Mouse (Mus musculus): ENCODE results near the gene Ypel1. TPM values are rescaled to one million over a fixed set of nuclear protein-coding genes. Genes with fewer than 3 reads are reported as not detected.
A peak's percentile ranks its signal among the peaks of the same experiment; 100 is the strongest.

Gene Ypel1
- polyA plus RNA-seq (2015; fragmentation: Nextera tagmentation; extraction: Ambion mirVana): 13.7 and 17.1 TPM in 2 replicates

- H3K27me3 ChIP-seq (replicated peaks): no peaks in the 10 kb centered on the region
- peak; percentile 97 for ATAC-seq
- H3K4me1 ChIP-seq (replicated peaks): no peaks in the 10 kb centered on the region
- H3K27ac ChIP-seq: peak within 1 kb of the TSS; percentile 89
- H3K9ac ChIP-seq: peak within 1 kb of the TSS; percentile 74
- peak within 1 kb of the TSS; percentile 84 for H3K4me3 ChIP-seq (replicated peaks)
- H3K9me3 ChIP-seq: no peaks in the 10 kb centered on the region
- H3K36me3 ChIP-seq: no peaks in the 10 kb centered on the region
- peak within 1 kb of the TSS; percentile 86 for H3K4me2 ChIP-seq (replicated peaks)
- under 1% methylated on average over 56 of the region's 76 CpGs for WGBS
Measured at GRCm38 (mm10) chr16:17069511-17070443, at the start of gene Ypel1. Gene Ypel1 (plus strand): TSS chr16:17069696.

DNA sequence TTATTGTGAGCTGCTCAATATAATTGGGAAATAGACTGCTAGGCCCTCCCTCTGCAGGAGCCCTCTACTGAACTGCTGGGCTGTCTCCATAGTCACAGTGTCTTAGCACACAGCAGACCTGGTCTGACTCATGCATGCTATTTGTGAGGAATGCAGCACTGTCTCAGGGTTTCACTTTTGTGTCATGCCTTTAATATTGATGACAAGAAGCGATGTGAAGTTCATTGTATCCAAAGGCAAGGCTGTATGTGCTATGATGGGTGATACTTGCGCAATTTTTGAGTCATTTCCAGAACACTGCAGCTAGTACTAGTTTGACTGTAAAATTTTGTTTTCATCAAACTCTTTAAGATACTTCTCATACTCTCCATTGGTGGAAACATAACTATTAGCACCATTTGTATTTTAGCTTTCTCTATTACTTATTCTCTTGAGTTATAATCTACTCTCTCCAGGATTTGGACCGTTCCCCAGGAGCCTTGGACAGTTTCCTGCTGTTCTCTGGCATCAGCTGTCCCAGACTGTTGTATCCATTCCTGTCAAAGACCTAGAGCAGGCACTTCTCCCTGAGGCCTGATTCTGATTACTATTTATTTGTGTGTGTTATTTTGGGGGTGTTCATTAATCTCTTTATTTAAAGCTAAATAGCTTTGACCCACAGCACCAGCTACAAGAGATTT lies 44.9 kb upstream of the Ypel1 start:
- ATAC-seq: no peak
- Histone ChIP-seq H3K27me3 (replicated peaks) (no peaks in the 10 kb centered on the region), H3K9ac (no peak overlapping the region), H3K9me3 (no peaks in the 10 kb centered on the region), H3K4me3 (replicated peaks) (no peak overlapping the region), H3K4me1 (replicated peaks) (no peaks in the 10 kb centered on the region), H3K4me2 (replicated peaks) (no peak overlapping the region), H3K27ac (no peak overlapping the region), H3K36me3 (peaks cover 11% of the 10 kb centered on the region; the same call in 1 of the 2 replicates)
- 82% methylated on average over 3 of the region's 3 CpGs for WGBS

DNA sequence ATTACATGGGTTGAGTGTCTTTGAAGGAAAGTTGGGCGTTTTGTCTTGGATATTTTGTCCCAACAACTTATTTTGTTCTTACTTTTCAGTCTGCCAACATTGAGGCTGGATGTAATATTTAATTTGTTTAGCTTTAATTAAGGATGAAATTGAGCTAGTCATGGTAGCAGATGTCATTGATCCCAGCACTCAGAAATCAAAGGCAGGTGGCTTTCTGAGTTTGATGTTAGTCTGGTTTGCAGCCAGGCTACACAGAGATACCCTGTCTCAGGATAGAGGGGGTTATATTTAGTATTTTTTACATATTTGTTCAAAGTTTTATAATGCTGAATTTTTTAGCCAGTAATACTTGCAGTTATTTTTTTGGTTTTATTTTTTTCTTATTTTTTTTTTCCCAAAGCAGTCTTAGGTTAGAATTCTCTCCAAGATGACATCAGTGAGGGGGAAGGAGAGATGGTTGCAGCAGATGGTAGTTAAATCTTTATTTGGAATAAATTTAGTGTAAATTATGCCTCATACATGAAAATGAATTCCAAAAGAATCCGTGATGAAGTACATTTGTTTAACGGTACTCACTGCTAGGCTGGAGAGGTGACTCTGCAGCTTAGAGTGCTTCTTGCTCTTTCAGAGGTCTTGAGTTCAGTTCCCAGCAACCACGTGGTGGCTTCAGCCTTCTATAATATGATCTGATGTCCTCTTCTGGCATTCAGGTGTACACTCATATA lies 39.4 kb upstream of the Ypel1 start:
- no peak for ATAC-seq
- Histone ChIP-seq H3K4me1 (replicated peaks) (no peaks in the 10 kb centered on the region), H3K9me3 (no peaks in the 10 kb centered on the region), H3K4me2 (replicated peaks) (no peak overlapping the region), H3K27me3 (replicated peaks) (no peaks in the 10 kb centered on the region), H3K9ac (no peak overlapping the region), H3K36me3 (no peaks in the 10 kb centered on the region), H3K4me3 (replicated peaks) (no peak overlapping the region), H3K27ac (no peak overlapping the region)
- WGBS: 91% methylated on average over 4 of the region's 4 CpGs

DNA sequence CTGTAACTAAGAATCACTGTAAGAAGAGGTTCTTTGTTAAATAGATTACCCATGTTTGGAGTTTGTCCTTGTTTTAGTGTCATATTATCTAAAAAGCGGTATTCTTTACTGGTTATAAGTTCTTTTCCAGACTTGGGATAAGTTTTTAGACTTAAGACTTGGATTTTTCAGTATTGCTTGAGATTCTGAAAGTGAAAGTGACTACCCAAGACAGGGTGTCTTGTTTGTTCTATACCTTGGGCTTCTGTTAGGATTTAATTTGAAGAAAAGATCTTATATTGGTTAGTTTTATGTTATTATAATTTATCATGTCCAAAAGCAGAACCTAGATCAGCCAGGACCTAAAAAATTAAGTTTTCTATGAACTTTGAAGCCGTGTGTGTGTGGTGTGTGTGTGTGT lies 35.7 kb upstream of the Ypel1 start:
- Histone ChIP-seq H3K27me3 (replicated peaks) (no peaks in the 10 kb centered on the region), H3K4me2 (replicated peaks) (no peak overlapping the region), H3K36me3 (peaks cover 9% of the 10 kb centered on the region; the same call in 1 of the 2 replicates), H3K9me3 (no peaks in the 10 kb centered on the region), H3K4me1 (replicated peaks) (no peaks in the 10 kb centered on the region), H3K4me3 (replicated peaks) (no peak overlapping the region), H3K27ac (no peak overlapping the region), H3K9ac (no peak overlapping the region)
- no peak for ATAC-seq
- WGBS: 97% methylated on average over 2 of the region's 2 CpGs

DNA sequence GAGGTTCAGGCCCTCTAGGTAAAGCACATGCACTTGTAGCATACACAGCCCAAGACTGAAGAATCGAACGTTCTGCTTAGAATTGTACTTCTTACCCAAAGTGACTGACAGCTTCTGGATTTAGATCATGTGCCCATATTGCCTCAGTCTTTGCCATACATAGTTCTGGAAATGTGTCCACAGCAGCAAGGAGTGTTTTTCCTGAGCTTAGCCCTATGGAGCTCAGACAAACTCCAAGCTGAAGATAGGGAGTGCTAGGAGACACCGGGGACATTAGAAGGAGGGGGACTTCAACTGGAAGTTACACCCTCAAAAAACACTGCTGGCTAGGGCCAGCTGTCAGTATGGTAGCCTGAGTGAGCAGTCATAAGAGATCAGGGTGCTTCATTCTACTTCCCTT lies 28.8 kb upstream of the Ypel1 start:
- Histone ChIP-seq H3K36me3 (peaks cover 28% of the 10 kb centered on the region; the same call in 1 of the 2 replicates), H3K9me3 (no peaks in the 10 kb centered on the region), H3K27me3 (replicated peaks) (no peaks in the 10 kb centered on the region), H3K9ac (no peak overlapping the region), H3K4me2 (replicated peaks) (no peak overlapping the region), H3K4me3 (replicated peaks) (no peak overlapping the region), H3K27ac (no peak overlapping the region), H3K4me1 (replicated peaks) (no peaks in the 10 kb centered on the region)
- 93% methylated on average over 3 of the region's 3 CpGs for whole genome bisulfite sequencing
- ATAC-seq: no peak

GRCm38 (mm10) chr16:17041417-17041816 lies 28.1 kb upstream of the Ypel1 start:
- no peak for ATAC-seq

DNA sequence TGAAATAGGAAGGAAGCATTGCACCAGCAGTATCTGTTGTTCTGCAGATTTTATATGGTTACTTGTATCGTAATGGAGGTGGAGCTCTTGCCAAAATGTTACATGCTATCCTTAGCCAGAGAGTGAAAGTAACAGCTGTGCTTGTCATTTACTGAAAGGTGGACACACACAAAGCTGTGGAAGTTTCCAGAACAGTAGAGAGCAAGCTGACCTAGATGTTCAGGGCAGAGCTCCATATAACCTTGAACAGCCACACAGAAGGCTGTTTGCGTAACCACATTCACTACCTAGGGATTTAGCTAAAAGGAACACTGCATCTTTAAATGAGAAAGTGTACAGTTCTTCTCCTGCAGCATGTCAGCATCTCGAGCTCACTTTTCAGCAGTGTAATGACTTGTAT lies 25.2 kb upstream of the Ypel1 start:
- no peak for ATAC-seq
- Histone ChIP-seq H3K36me3 (peaks cover 36% of the 10 kb centered on the region), H3K27ac (no peak overlapping the region), H3K4me2 (replicated peaks) (no peak overlapping the region), H3K4me3 (replicated peaks) (no peak overlapping the region), H3K27me3 (replicated peaks) (no peaks in the 10 kb centered on the region), H3K9me3 (no peaks in the 10 kb centered on the region), H3K9ac (no peak overlapping the region), H3K4me1 (replicated peaks) (no peaks in the 10 kb centered on the region)
- whole genome bisulfite sequencing: 85% methylated on average over 3 of the region's 3 CpGs

More at GRCm38 (mm10) chr16:17041417-17041816, 28.1 kb upstream of the Ypel1 start:
- Histone ChIP-seq H3K9ac (no peak overlapping the region), H3K9me3 (no peaks in the 10 kb centered on the region), H3K36me3 (peaks cover 30% of the 10 kb centered on the region; the same call in 1 of the 2 replicates), H3K27me3 (replicated peaks) (no peaks in the 10 kb centered on the region), H3K4me3 (replicated peaks) (no peak overlapping the region), H3K27ac (no peak overlapping the region), H3K4me1 (replicated peaks) (no peaks in the 10 kb centered on the region), H3K4me2 (replicated peaks) (no peak overlapping the region)
- 94% methylated on average over 1 of the region's 1 CpGs for WGBS

DNA sequence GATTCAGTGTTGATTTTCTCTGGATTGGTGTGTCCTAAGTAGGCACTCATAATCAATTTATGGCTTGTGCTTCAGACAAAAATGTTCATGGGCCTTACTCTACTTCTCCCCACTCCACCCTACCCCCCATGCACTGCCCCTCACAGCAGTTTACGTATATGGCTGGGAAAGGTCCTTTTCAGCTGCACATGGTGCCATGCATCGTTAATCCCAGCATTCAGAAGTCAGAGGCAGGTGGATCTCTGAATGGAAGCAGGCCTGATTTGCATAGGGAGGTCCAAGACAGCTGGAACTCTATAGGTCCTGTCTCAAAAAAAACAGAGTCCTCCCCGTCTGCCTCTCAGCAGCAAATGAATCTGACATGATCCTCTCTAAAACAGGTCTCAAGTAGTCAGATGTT lies 24.2 kb upstream of the Ypel1 start:
- Histone ChIP-seq H3K27ac (no peak overlapping the region), H3K36me3 (peaks cover 33% of the 10 kb centered on the region), H3K27me3 (replicated peaks) (no peaks in the 10 kb centered on the region), H3K9ac (no peak overlapping the region), H3K4me3 (replicated peaks) (no peak overlapping the region), H3K9me3 (no peaks in the 10 kb centered on the region), H3K4me2 (replicated peaks) (no peak overlapping the region), H3K4me1 (replicated peaks) (no peaks in the 10 kb centered on the region)
- no peak for ATAC-seq
- WGBS: 84% methylated on average over 3 of the region's 3 CpGs

DNA sequence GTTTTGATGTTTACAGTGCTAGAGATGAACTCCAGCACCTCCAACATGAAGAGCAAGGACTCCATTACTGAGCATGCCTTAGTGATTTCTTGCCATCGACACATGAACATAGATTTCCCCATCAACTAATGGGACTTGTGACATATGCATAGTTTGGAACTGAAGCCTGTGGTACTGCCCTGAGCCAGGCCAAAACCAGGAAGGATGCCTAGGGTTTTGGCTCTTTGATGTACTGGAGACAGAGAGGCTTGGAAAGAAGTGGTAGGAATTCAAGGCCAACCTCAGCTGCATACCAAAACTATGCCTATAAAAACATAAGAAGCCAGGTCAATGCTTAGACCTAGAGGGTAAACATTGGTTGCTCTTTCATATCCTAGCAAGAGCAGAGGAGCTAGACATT lies 19.6 kb upstream of the Ypel1 start:
- ATAC-seq: no peak
- WGBS: 88% methylated on average over 1 of the region's 1 CpGs

DNA sequence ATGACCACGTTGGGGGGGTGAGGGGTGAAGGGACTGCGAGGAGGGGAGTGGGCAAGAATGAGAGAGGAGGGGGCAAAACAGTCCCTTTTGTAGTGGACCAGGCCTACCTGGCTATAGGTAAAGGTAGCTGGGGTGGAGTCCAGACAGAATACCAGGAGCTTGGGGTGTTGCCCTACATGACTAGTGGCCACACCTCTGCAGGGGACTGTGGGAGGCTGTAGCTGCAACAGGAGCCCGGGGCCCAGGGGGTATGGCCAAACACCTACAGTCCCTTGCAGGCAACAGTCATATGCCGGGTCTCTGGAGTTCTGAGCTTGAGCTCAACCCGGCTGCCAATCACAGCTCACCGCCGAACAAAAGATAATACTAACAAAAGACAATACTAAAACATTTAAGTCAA lies 17.4 kb upstream of the Ypel1 start:
- Histone ChIP-seq H3K9ac (no peak overlapping the region), H3K36me3 (peaks cover 15% of the 10 kb centered on the region), H3K4me2 (replicated peaks) (no peak overlapping the region), H3K4me3 (replicated peaks) (no peak overlapping the region), H3K9me3 (no peaks in the 10 kb centered on the region), H3K27me3 (replicated peaks) (no peaks in the 10 kb centered on the region), H3K4me1 (replicated peaks) (no peaks in the 10 kb centered on the region), H3K27ac (no peak overlapping the region)
- 81% methylated on average over 7 of the region's 7 CpGs for WGBS
- peak; percentile 51; the same call in 1 of the 2 replicates for ATAC-seq

More for the DNA sequence above, 19.6 kb upstream of the Ypel1 start:
- no peaks in the 10 kb centered on the region for H3K27me3 ChIP-seq (replicated peaks)
- H3K9ac ChIP-seq: no peak overlapping the region
- H3K27ac ChIP-seq: no peak overlapping the region
- H3K4me2 ChIP-seq (replicated peaks): no peak overlapping the region
- H3K4me1 ChIP-seq (replicated peaks): no peaks in the 10 kb centered on the region
- peaks cover 17% of the 10 kb centered on the region for H3K36me3 ChIP-seq
- no peaks in the 10 kb centered on the region for H3K9me3 ChIP-seq
- H3K4me3 ChIP-seq (replicated peaks): no peak overlapping the region

DNA sequence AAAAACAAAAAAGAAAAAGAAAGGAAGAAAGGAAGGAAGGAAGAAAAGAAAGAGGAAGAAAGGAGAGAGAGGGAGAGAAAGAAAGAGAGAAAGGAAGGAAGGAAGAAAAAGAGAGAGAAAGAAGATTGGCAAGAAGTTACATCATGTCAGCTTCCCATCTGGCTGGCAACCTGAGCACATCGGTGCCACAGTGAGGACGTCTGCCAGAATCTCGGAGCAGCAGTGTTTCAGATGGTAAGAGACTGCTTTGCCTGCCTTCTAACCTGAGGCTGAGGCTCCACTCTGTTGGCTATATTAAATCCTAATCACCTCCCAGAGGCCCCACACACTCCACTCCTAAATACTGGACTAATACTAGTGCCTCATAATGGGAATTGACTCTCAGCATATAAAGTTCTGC lies 15.6 kb upstream of the Ypel1 start:
- H3K4me3 ChIP-seq (replicated peaks): no peak overlapping the region
- ATAC-seq: no peak
- no peaks in the 10 kb centered on the region for H3K4me1 ChIP-seq (replicated peaks)
- no peak overlapping the region for H3K4me2 ChIP-seq (replicated peaks)
- no peaks in the 10 kb centered on the region for H3K27me3 ChIP-seq (replicated peaks)
- 0 out of 2 replicates have a peak, but pooled peaks cover 3% of the 10 kb centered on the region for H3K36me3 ChIP-seq
- H3K9me3 ChIP-seq: no peaks in the 10 kb centered on the region
- WGBS: 81% methylated on average over 3 of the region's 3 CpGs
- no peak overlapping the region for H3K9ac ChIP-seq
- no peak overlapping the region for H3K27ac ChIP-seq

DNA sequence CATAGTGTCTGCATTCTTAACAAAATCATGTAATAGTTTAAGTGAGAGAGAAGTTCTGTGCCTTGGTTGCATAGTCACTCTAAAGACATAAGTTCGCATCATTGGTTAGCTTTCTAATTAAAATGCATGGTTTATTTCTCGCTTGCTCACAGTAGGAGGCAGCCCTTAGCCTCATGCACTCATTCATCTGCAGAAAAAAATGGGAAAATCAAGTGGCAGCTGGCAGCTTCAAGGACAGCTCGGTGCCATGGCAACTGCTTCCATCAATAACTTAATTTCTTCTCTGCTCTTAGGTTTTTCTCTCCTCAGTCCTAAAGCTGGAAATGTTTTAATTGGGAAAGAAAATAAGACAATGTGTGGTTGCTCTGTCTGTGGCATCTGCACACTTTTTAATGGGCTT lies 13.9 kb upstream of the Ypel1 start:
- no peaks in the 10 kb centered on the region for H3K36me3 ChIP-seq
- no peaks in the 10 kb centered on the region for H3K9me3 ChIP-seq
- no peaks in the 10 kb centered on the region for H3K4me1 ChIP-seq (replicated peaks)
- WGBS: 80% methylated on average over 3 of the region's 3 CpGs
- no peak overlapping the region for H3K4me2 ChIP-seq (replicated peaks)
- H3K27ac ChIP-seq: no peak overlapping the region
- H3K9ac ChIP-seq: no peak overlapping the region
- H3K4me3 ChIP-seq (replicated peaks): no peak overlapping the region
- no peak for ATAC-seq
- H3K27me3 ChIP-seq (replicated peaks): no peaks in the 10 kb centered on the region
